Mouse (Mus musculus) adrenal gland (tissue): Measurements from ENCODE around the gene Duxf3.
"Not testable (repeated sequence)": the region's sequence is repeated elsewhere in the genome, so short reads cannot be mapped to it uniquely, and the experiment has no call there.

ENCODE experiments used
- intact Hi-C: fragments of 180-260 bp; cut with DNase I; formaldehyde crosslinking; loops from one replicate; pipeline ENCODE4 v1.15.1; 2025
- long read RNA-seq, 2 experiments: library from polyadenylated mRNA; unstranded; transcript quantifications; one replicate each; pipeline ENCODE4 v2.0.0; 2020; ENCODE audit warnings: borderline replicate concordance in 1 of 2; ENCODE audit not compliant: insufficient replicate concordance in 1 of 2

Gene Duxf3
- long read RNA-seq, experiment 1 = 0 reads
- long read RNA-seq, experiment 2 = 0 reads

DNA sequence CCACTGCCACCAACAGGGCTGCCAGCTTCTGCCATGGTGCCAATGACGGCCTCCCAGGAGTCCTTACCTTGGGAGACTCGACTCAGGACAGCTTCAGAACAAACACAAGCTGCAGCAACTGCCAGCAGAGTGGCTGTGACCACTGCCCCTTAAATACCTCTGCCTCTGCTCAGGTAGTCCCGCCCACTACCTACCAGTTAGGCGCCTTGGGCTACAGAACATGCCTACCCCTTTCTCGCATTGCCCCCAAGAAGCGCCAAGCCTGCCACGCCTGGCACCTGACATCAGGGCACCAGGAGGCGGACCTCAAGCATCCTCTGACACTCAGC lies at the start of gene Duxf3:
Gene Duxf3 (minus strand): TSS at position 35 of the 329 bp plus-strand sequence.
- intact Hi-C loops = loop anchor here (5.0 kb wide), 1 partner anchor 785 kb away; no protein-coding TSS in a partner anchor

- intact Hi-C loops = no loop called here
These were observed 49.8 kb upstream of the Duxf3 start for GRCm38 (mm10) chr10:58282238-58282637.

DNA sequence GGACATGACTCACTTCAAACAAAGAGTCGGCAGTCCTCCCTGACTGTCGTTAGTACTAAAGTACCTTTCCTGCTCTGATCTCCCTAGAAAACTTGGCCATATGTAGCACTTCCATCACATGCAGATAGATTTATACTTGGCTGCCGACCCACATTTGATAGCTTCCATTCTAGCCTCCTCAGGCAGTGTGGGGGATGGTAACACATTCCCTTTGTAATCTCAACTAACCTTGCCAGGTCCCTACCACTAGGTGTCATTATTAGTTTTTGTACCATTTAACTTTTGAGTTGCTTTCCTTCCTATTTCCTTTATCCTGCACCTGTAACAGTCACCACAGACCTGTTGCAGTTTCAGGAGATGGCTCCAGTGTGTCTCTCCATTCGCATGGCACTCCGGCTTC lies 26.0 kb upstream of the Duxf3 start:
- intact Hi-C loops = no loop called here

DNA sequence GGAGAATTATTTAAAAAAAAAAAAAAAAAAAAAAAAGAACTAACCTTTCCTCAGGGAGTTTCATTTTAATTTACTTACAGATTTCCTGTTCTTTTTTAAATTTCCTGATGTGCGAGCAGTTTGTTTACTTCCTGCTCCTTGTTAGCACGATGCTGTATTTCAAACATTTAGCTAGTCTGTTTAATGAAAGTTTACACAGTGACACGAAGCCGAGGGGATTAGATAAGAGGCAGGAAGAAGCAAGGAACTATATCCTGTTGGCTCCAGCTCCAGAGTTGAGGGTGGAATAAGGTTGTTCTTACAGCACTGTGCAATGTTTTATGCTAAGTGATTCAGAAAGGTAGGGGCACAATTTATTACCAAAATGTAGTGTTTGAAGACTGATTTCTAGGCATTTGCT lies 23.5 kb upstream of the Duxf3 start:
- intact Hi-C loops = no loop called here

GRCm38 (mm10) chr10:58255213-58255892 lies 22.9 kb upstream of the Duxf3 start, which contains the start of gene Gcc2:
Gene Gcc2 (plus strand): TSS chr10:58255497.
- intact Hi-C loops = no loop called here

DNA sequence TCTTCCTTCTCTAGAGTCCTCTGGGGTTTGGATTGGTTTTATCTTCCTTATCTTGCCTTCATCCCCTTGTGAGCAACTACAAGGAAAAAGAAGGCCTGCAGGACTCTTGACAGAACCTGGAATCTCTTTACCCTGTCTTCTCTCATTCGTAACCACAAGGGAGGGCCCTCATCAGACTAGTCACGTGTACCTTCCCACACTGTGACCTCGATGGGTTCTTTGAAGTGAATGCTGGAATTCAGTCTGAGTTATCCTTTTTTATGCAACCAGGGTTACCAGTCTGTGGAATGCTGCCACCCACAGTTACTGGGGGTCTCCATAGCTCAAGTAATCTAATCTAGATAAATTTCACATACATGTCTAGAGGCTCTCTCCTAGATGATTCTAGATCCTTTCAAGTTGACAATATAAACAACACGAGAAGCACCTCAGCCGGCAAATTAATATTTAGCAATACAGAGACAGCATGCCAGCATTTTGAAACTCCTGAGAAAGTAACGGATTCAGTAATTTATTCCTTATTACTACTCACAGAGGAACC lies 22.2 kb upstream of the Duxf3 start:
- intact Hi-C loops = no loop called here

GRCm38 (mm10) chr10:58249535-58249934 lies 17.1 kb upstream of the Duxf3 start:
- intact Hi-C loops = no loop called here

DNA sequence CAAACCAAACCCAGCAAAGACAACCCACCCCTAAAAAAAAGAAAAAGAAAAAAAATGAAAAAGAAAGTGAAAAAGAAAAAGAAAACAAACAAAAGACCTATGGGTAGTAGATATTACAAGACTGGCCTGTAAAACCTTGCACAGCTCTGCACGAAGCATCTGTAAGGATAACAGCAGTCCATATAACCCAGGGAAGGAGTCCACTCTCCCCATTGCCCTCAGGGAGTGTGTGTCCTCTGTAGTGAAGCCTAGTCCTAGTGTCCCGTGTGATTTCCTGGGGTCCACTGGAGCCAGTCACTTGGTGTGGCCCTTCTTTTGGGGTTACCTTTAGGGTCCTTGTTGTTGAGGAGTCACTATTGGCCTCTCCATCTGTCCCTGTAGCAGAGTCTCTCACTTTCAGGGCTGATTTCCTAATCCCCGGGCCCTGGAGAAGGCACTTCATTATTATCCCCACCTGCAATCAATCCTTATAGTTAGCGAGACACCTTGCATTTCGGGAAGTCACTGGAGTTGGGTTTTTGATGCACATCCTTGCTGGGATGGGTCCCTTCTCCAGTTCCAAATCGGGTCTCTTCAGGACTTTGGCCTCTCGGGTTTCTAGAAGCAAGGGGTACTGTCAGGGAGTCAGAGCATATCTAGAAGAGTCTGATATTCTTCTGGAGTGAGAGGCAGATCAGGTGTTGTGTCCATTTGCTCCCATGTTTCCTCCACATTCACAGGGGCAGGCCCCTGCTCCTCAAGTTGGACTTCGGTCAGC lies 6.7 kb upstream of the Duxf3 start:
- intact Hi-C loops = not testable (repeated sequence)

DNA sequence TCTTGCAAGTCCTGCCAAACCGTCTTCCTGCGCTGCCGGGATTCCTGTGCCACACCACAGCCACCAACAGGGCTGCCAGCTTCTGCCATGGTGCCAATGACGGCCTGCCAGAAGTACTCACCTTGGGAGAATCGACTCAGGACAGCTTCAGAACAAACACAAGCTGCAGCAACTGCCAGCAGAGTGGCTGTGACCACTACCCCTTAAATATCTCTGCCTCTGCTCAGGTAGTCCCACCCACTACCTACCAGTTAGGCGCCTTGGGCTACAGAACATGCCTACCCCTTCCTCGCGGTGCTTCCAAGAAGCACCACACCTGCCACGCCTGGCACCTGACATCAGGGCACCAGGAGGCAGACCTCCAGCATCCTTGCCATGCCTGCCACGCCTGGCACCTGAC lies 4.1 kb upstream of the Duxf3 start, which contains the start of gene Gm4981:
Gene Gm4981 (minus strand): TSS at position 89 of the 400 bp plus-strand sequence.
- intact Hi-C loops = no loop called here

DNA sequence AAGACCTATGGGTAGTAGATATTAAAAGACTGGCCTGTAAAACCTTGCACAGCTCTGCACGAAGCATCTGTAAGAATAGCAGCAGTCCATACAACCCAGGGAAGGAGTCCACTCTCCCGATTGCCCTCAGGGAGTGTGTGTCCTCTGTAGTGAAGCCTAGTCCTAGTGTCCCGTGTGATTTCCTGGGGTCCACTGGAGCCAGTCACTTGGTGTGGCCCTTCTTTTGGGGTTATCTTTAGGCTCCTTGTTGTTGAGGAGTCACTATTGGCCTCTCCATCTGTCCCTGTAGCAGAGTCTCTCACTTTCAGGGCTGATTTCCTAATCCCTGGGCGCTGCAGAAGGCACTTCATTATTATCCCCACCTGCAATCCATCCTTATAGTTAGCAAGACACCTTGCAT lies 2.5 kb upstream of the Duxf3 start:
- intact Hi-C loops = loop anchor here (5.0 kb wide), 1 partner anchor 788 kb away; no protein-coding TSS in a partner anchor

GRCm38 (mm10) chr10:58233740-58234121 lies 1.3 kb upstream of the Duxf3 start:
- intact Hi-C loops = loop anchor here (5.0 kb wide), 1 partner anchor 786 kb away; no protein-coding TSS in a partner anchor

DNA sequence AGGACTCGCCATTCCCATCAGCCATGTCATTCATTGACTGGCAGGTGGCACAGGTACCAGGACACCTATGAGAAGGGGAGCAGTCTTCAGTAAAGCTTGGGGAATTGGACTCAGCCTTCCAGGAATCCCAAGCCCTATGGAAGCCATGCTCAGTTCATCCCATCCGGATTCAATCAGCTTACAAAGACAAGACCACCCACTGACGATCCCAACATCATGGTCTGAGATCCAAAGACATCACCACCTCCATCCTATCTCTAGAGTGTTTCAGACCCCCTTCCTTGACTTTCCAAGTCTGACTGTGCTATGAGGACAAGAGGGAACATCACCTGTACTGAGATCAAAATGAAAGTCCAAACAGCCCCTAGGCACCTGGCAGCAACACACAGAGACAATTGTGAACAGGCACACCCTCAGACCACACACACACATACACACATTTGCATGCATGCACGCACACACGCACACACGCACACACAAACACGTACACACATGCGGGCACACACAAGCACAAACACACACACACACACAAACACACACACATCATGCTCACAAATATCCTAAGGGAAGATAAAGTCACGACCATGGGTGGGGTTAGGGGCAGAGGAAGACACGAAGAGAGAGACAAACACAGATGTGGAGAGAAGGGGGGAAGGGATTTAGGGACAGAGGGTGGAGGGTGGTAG lies 722 bp upstream of the Duxf3 start:
- intact Hi-C loops = loop anchor here (5.0 kb wide), 1 partner anchor 786 kb away; no protein-coding TSS in a partner anchor

DNA sequence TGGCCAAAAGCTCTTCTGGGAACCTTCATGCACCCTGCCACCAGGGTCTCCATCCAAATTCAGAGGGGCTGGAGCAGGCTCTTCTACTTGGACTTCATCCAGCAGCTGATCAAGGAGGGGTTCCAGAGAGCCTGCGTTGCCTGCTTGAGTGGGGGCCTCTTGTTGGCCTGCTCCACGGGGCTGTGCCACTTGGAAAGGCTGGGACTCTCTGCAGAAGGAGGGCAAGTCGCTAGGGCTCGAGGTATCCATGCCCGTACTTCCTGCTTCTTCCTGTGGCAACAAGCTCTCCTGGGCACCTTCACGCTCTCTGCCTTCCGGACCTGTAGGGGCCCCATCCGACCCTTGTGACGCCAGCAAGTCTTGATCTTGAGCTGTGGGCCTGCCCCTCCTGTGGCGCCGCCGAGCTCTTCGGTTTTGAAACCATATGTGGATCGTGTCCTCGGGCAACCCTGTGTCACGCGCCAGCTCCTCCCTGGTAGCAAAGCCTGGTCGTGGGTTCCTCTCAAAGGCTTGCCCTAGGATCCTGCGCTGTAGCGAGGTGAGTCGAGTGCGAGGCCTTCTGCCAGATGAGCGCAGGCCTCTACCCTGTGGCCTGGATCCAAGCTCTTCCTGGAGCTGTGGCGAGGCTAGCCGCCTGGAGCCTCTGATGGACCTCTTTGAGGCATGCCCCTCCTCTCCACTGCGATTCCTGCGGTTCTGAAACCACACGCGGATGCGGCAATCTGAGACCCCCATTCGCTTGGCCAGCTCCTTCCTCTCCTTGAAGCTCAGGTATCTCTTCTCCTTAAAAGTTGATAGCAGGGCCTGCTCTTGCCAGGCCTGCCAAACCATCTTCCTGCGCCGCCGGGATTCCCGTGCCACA lies 465 bp downstream of the Duxf3 start:
- intact Hi-C loops = loop anchor here (5.0 kb wide), 1 partner anchor 785 kb away; no protein-coding TSS in a partner anchor

DNA sequence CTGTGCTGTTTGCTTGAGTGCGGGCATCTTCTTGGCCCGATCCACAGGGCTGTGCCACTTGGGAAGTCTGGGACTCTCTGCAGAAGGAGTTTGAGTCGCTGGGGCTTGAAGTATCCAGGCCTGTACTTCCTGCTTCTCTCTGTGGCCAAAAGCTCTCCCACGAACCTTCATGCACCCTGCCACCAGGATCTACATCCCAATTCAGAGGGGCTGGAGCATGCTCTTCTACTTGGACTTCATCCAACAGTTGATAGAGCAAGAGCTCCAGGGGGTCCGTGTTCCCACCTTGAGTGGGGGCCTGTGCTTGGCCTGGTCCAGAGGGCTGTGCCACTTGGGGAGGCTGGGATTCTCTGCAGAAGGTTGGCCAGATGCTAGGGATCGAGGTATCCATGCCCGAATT lies 1.4 kb downstream of the Duxf3 start:
- intact Hi-C loops = loop anchor here (5.0 kb wide), 1 partner anchor 784 kb away; no protein-coding TSS in a partner anchor

- intact Hi-C loops = loop anchor here (5.0 kb wide), 1 partner anchor 783 kb away; no protein-coding TSS in a partner anchor
These were observed 2.5 kb downstream of the Duxf3 start for GRCm38 (mm10) chr10:58230021-58230420.

GRCm38 (mm10) chr10:58227798-58228197 lies 4.7 kb downstream of the Duxf3 start:
- intact Hi-C loops = not testable (repeated sequence)

DNA sequence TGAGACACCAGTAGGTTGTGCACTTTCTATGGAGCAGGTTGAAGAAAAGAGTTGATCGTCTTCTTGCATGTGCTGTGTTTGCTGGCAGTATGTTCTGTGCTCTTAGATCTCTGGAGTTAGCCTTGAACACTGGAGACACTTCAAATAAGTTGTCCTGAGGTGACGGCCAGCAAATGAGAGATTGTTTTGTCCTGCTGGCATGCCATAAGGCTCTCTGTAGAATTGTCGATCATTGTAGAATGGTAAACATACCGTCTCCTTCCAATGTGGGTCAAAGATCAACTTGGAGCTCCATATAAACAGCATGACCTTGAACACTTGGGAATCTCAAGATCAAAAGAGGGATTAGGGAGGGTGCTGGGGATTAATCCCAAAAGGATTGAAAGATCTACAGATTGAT lies 6.1 kb downstream of the Duxf3 start:
- intact Hi-C loops = not testable (repeated sequence)

- intact Hi-C loops = not testable (repeated sequence)
These were observed 7.4 kb downstream of the Duxf3 start, which contains the start of gene AW822073 for GRCm38 (mm10) chr10:58224827-58225785. Gene AW822073 (minus strand): TSS chr10:58224930.
